In the genomic region with DNA sequence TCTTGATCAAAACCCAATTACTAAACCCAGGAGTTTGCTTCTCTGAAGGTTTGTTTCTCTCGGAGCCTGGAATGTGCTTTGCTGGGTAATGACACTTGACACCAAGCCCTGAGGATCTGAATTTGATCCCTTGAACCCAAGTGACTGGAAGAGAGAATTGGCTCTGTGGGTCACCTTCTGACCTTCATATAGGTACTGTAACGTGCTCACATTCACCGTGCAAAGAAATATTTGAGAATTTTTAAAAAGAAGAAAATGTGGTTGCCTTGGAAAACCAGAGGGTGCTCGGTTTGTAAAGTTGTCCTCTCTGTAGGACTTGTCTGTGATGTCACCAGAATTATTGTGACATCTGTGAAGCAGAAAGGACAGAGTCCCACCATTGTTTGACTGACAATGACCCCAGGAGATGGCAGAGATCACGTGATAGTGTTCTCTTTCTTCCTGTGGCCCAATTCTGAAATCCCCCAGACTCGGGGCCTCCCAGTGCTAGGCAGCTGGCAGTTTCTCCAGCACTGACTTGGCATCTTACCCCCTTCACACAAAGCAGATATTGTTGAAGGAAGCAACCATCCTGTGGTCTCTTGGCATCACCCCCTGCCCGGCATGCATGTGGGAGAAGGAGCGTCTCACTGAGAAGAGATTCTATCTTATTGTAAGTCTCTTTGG, we compare ENCODE assay signal across 11 mouse cellular contexts. TPM values are rescaled to one million over a fixed set of nuclear protein-coding genes. Genes with fewer than 3 reads are reported as not detected.
A peak's percentile ranks its signal among the peaks of the same experiment; 100 is the strongest.
DNase-seq lines count a peak whose midpoint lies in the region; ATAC-seq lines count a peak whose summit lies in the region.
"Had no signal": no experiment of that assay in that cellular context is flagged by ENCODE, and none has a peak within 500 bp of the region (broad histone marks: within the 10 kb centered on the region; RNA-seq: fewer than 3 reads in every experiment).

No protein-coding gene starts in this region.

- no peaks in the 10 kb centered on the region for H3K27me3 ChIP-seq in intestine, embryonic 16.5 days (replicated peaks; ENCODE audit: control insufficient read depth, insufficient read depth, low read length)
- no peaks in the 10 kb centered on the region for H3K27me3 ChIP-seq in intestine, embryonic 15.5 days (replicated peaks)
- no peaks in the 10 kb centered on the region for H3K27me3 ChIP-seq in hindbrain, embryonic 12.5 days
- H3K27me3 ChIP-seq in neural tube, embryonic 13.5 days = no peaks in the 10 kb centered on the region

- 0 out of 2 replicates have a peak, but pooled peaks have one; percentile 12 for ATAC-seq in intestine, embryonic 16.5 days
- no peak for ATAC-seq in intestine, embryonic 15.5 days
- ATAC-seq in hindbrain, embryonic 12.5 days (ENCODE audit: low FRiP score) = no peak
- peak; percentile 59 for ATAC-seq in neural tube, embryonic 13.5 days (ENCODE audit: low read depth)
- ATAC-seq in erythroid progenitor cell, adult 5-6 weeks (replicated peaks; ENCODE audit: low FRiP score, poor library complexity, severe bottlenecking) = no peak

- WGBS in intestine, embryonic 16.5 days = 64% methylated on average over 8 of the region's 8 CpGs
- WGBS in intestine, embryonic 15.5 days = 60% methylated on average over 8 of the region's 8 CpGs
- WGBS in hindbrain, embryonic 12.5 days = 32% methylated on average over 8 of the region's 8 CpGs
- WGBS in neural tube, embryonic 13.5 days = 36% methylated on average over 8 of the region's 8 CpGs

- H3K36me3 ChIP-seq in intestine, embryonic 16.5 days (ENCODE audit: control insufficient read depth, insufficient read depth, low read length) = no peaks in the 10 kb centered on the region
- H3K36me3 ChIP-seq in intestine, embryonic 15.5 days = no peaks in the 10 kb centered on the region
- H3K36me3 ChIP-seq in hindbrain, embryonic 12.5 days = no peaks in the 10 kb centered on the region
- no peaks in the 10 kb centered on the region for H3K36me3 ChIP-seq in neural tube, embryonic 13.5 days

- DNase-seq in brain, embryonic 18.5 days (ENCODE audit: low read depth, low spot score) = peak; percentile 16
- no peak for DNase-seq in testis, postnatal 10 days (ENCODE audit: low spot score)
- DNase-seq in adrenal gland, adult 2 months = no peak
- DNase-seq: gastrocnemius, postnatal 36 days; kidney, adult 9 months; liver had no signal

- no peak overlapping the region for H3K4me3 ChIP-seq in intestine, embryonic 16.5 days (ENCODE audit: low read length)
- H3K4me3 ChIP-seq in intestine, embryonic 15.5 days (replicated peaks) = no peak overlapping the region
- H3K4me3 ChIP-seq in hindbrain, embryonic 12.5 days = no peak overlapping the region
- H3K4me3 ChIP-seq in neural tube, embryonic 13.5 days = no peak overlapping the region

- no peak overlapping the region for H3K27ac ChIP-seq in intestine, embryonic 16.5 days (ENCODE audit: low read length)
- no peak overlapping the region for H3K27ac ChIP-seq in intestine, embryonic 15.5 days
- H3K27ac ChIP-seq in hindbrain, embryonic 12.5 days = no peak overlapping the region
- peak overlapping the region; percentile 33; the same call in 1 of the 2 replicates for H3K27ac ChIP-seq in neural tube, embryonic 13.5 days (replicated peaks)

- H3K9me3 ChIP-seq in intestine, embryonic 16.5 days (ENCODE audit: control insufficient read depth, low read length) = no peaks in the 10 kb centered on the region
- H3K9me3 ChIP-seq in intestine, embryonic 15.5 days = no peaks in the 10 kb centered on the region
- no peaks in the 10 kb centered on the region for H3K9me3 ChIP-seq in hindbrain, embryonic 12.5 days (replicated peaks)
- H3K9me3 ChIP-seq in neural tube, embryonic 13.5 days = no peaks in the 10 kb centered on the region

- no peak overlapping the region for H3K4me2 ChIP-seq in intestine, embryonic 16.5 days (ENCODE audit: low read depth, low read length)
- H3K4me2 ChIP-seq in intestine, embryonic 15.5 days (replicated peaks) = no peak overlapping the region
- H3K4me2 ChIP-seq in hindbrain, embryonic 12.5 days (replicated peaks) = 0 out of 2 replicates have a peak overlapping the region, but pooled peaks have one; percentile 11
- H3K4me2 ChIP-seq in neural tube, embryonic 13.5 days = no peak overlapping the region

- peaks cover 8% of the 10 kb centered on the region for H3K4me1 ChIP-seq in intestine, embryonic 16.5 days (ENCODE audit: control insufficient read depth, insufficient read depth, low read length)
- H3K4me1 ChIP-seq in intestine, embryonic 15.5 days (replicated peaks) = 0 out of 2 replicates have a peak, but pooled peaks cover 4% of the 10 kb centered on the region
- H3K4me1 ChIP-seq in hindbrain, embryonic 12.5 days = peaks cover 14% of the 10 kb centered on the region
- H3K4me1 ChIP-seq in neural tube, embryonic 13.5 days (replicated peaks) = peaks cover 27% of the 10 kb centered on the region

- H3K9ac ChIP-seq in intestine, embryonic 16.5 days (ENCODE audit: low read depth, low read length) = no peak overlapping the region
- no peak overlapping the region for H3K9ac ChIP-seq in intestine, embryonic 15.5 days
- no peak overlapping the region for H3K9ac ChIP-seq in hindbrain, embryonic 12.5 days
- H3K9ac ChIP-seq in neural tube, embryonic 13.5 days = no peak overlapping the region

RNA-seq across cellular contexts. Expression of gene Fos, which starts 50.6 kb away (rescaled TPM):
- 6.4 and 6.6 TPM in 2 replicates for polyA plus RNA-seq in intestine, embryonic 16.5 days (2015; fragmentation: Nextera tagmentation; extraction: Ambion mirVana)
- 4.9 and 5.3 TPM in 2 replicates for polyA plus RNA-seq in intestine, embryonic 15.5 days (2015; fragmentation: Nextera tagmentation; extraction: Ambion mirVana)
- polyA plus RNA-seq in hindbrain, embryonic 12.5 days (2016; fragmentation: Nextera tagmentation; extraction: Ambion mirVana) = 2.4 and 2.7 TPM in 2 replicates
- polyA plus RNA-seq in neural tube, embryonic 13.5 days (2015; fragmentation: Nextera tagmentation; extraction: Ambion mirVana) = 1.9 and 2.8 TPM in 2 replicates
- total RNA-seq in erythroid progenitor cell, adult 5-6 weeks (2015; ENCODE audit: low replicate concordance) = 25.2 and 32.7 TPM in 2 replicates
- 14.2 and 21.3 TPM in 2 replicates for total RNA-seq in erythroid progenitor cell, adult 5-6 weeks (2017; ENCODE audit: low replicate concordance)
- total RNA-seq in adrenal gland, adult 2 months (2021) = 10 to 100 TPM in 1 of 2 experiments, 1 to 10 TPM in 1; 3.1 to 16.7 TPM
- polyA plus RNA-seq in adrenal gland, adult 2 months (2012; rRNA removed) = 3.9 and 4.9 TPM in 2 replicates

Comparison
In these comparisons a context has a peak if more than half of its experiments do, and no peak if none do; other contexts are left out.
1. ATAC-seq: peak in intestine, embryonic 16.5 days (single experiment) and neural tube, embryonic 13.5 days (single experiment); none in intestine, embryonic 15.5 days (single experiment), hindbrain, embryonic 12.5 days (single experiment) and erythroid progenitor cell, adult 5-6 weeks (single experiment).